Mouse (Mus musculus) liver, adult 2 months (tissue): Measurements from ENCODE around the gene Kif5c. TPM values are rescaled to one million over a fixed set of nuclear protein-coding genes. Genes with fewer than 3 reads are reported as not detected.

Experiments used
- DNase-seq: peaks from one replicate; pipeline ENCODE4 v3.0.0-alpha.2; 2011; ENCODE audit warnings: low read depth, low spot score; ENCODE audit errors: extremely low read depth
- H3K27ac ChIP-seq: fragments of 200-500 bp; replicated peaks from 2 replicates; pipeline ENCODE4 v1.5.1; 2012; ENCODE audit warnings: low read depth, mild to moderate bottlenecking, control low read depth, inconsistent platforms, low read length; ENCODE audit not compliant: insufficient read depth
- H3K27me3 ChIP-seq: fragments of 200-500 bp; 2 replicates; pipeline ENCODE4 v1.6.1; 2012; ENCODE audit warnings: mild to moderate bottlenecking, moderate library complexity, low read length, inconsistent platforms; ENCODE audit not compliant: control insufficient read depth, insufficient read depth
- H3K36me3 ChIP-seq: fragments of 200-500 bp; 2 replicates; pipeline ENCODE4 v1.6.1; 2012; ENCODE audit warnings: low read length, inconsistent platforms; ENCODE audit not compliant: control insufficient read depth, insufficient read depth
- H3K4me1 ChIP-seq: fragments of 200-500 bp; 2 replicates; pipeline ENCODE4 v1.6.1; 2011; ENCODE audit warnings: low read length; ENCODE audit not compliant: control insufficient read depth, insufficient read depth
- H3K4me3 ChIP-seq: fragments of 200-500 bp; 2 replicates; pipeline ENCODE4 v1.5.1; 2011; ENCODE audit warnings: low read depth, mild to moderate bottlenecking, control low read depth, low read length, moderate library complexity; ENCODE audit not compliant: insufficient read depth
- H3K79me2 ChIP-seq: fragments of 200-500 bp; 2 replicates; pipeline ENCODE4 v1.6.1; 2012; ENCODE audit warnings: inconsistent platforms, mild to moderate bottlenecking, low read length, moderate library complexity; ENCODE audit not compliant: control insufficient read depth, insufficient read depth
- H3K9ac ChIP-seq: fragments of 200-500 bp; 2 replicates; pipeline ENCODE4 v1.6.1; 2012; ENCODE audit warnings: low read depth, mild to moderate bottlenecking, control low read depth, inconsistent platforms, low read length
- CTCF ChIP-seq: fragments of 200-500 bp; IDR thresholded peaks from 2 replicates; pipeline ENCODE4 v1.5.1; 2011; ENCODE audit warnings: low read depth, low read length, control low read depth
- POLR2A ChIP-seq: fragments of 200-500 bp; IDR thresholded peaks from 2 replicates; pipeline ENCODE4 v1.6.1; 2011; ENCODE audit warnings: low read length, control low read depth; ENCODE audit not compliant: insufficient read depth; ENCODE audit errors: extremely low read depth
- WGBS: fragments of 180-500 bp; shearing (Covaris S2); methylation state at CpG from one replicate; pipeline ENCODE4 v1.1.7; 2018; 5-methylcytosine and 5-hydroxymethylcytosine counted together
- polyA plus RNA-seq: library from polyadenylated mRNA; depleted of rRNA; stranded (reverse); fragments of >200 nt; gene quantifications from 2 replicates; pipeline ENCODE4 v1.2.3, GENCODE M21; 2012
- total RNA-seq: library from RNA; depleted of rRNA; stranded (reverse); fragments of >200 nt; gene quantifications from 2 replicates; pipeline ENCODE4 v1.2.3, GENCODE M21; 2014

Gene Kif5c
- total and polyA plus RNA-seq, 2 experiments: under 0.01 TPM; not detected in 1

DNA sequence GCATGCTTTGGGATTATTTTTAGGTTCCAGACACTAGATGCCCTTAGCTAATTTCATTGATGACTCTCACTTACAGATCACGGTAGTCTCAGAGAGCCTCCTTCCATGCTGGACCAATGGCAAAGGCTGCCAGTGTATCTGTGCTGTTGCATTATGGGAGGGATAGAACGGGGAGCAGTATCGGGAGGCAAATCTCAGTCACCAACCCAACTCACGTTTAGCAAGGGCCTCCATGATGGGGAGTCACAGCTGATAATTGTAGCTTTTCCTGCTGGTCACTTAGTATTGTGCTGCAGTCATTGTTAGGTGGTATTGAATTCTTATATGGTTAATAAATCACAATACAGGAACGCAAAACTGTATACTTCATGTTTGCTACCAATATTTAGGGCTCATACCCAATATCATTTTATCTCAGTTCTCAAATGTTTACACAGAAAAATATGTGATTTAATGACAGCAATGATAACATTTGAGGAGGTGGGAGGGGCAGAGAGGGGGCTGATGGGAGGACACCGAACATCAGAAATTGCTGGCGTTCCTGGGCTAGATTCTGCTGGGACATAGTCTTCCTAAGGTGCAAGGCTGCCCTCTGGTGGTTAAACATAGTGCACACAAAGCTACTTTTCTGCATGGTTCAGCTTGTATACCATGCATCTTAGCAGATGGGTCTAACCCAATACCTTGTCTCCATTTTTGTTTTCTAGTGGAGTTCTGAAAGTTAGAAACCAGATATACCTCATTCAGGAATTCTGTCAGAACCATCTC, 115.1 kb downstream of the Kif5c start:
- TF ChIP-seq POLR2A (no peak), CTCF (peak; percentile 73)
- Histone ChIP-seq H3K4me1 (no peaks in the 10 kb centered on the region), H3K9ac (no peak overlapping the region), H3K36me3 (no peaks in the 10 kb centered on the region), H3K27ac (no peak overlapping the region), H3K27me3 (no peaks in the 10 kb centered on the region), H3K4me3 (peak overlapping the region; percentile 20; the same call in 1 of the 2 replicates), H3K79me2 (no peaks in the 10 kb centered on the region)
- WGBS: 46% methylated on average over 7 of the region's 7 CpGs
- DNase-seq: peak; percentile 62

DNA sequence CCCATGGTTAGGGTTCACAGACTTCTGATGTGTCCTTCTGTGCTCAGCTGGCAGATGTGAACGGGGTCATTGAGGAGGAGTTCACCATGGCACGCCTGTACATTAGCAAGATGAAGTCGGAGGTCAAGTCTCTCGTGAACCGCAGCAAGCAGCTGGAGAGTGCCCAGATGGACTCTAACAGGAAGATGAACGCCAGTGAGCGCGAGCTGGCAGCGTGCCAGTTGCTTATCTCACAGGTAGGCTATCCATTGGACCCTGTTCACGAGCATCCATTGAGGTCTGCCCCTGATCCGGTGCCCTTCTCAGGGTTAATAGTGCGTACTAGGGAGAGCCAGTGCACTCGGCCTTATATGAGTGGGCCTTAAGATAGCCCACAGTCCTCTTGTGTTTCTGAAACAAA, 116.3 kb downstream of the Kif5c start:
- WGBS: 42% methylated on average over 13 of the region's 13 CpGs
- Histone ChIP-seq H3K36me3 (no peaks in the 10 kb centered on the region), H3K9ac (no peak overlapping the region), H3K27ac (no peak overlapping the region), H3K4me1 (no peaks in the 10 kb centered on the region), H3K79me2 (no peaks in the 10 kb centered on the region), H3K4me3 (no peak overlapping the region), H3K27me3 (no peaks in the 10 kb centered on the region)
- DNase-seq: no peak
- TF ChIP-seq POLR2A: no peak
- no peak for TF ChIP-seq CTCF

DNA sequence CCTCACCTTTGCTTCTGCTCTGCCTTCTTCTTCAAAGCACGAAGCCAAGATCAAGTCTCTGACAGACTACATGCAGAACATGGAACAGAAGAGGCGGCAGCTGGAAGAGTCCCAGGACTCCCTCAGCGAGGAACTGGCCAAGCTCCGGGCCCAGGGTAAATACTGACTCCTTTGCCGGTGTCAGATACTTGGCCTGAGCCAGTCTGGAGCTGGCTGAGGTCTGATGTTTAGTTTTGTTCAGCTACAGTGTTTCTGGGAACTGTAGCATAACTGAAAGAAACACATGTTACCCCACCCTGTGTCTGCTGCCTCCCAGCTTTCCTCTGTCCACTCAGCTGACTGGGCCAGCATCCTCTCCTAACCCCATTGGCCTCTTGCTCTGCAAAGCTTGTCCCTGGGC, 119.9 kb downstream of the Kif5c start:
- WGBS: 68% methylated on average over 5 of the region's 5 CpGs
- H3K4me1 ChIP-seq: no peaks in the 10 kb centered on the region
- TF ChIP-seq CTCF: no peak
- no peak for TF ChIP-seq POLR2A
- H3K79me2 ChIP-seq: no peaks in the 10 kb centered on the region
- DNase-seq: no peak
- H3K36me3 ChIP-seq: no peaks in the 10 kb centered on the region
- H3K9ac ChIP-seq: no peak overlapping the region
- no peak overlapping the region for H3K27ac ChIP-seq
- no peaks in the 10 kb centered on the region for H3K27me3 ChIP-seq
- H3K4me3 ChIP-seq: no peak overlapping the region

DNA sequence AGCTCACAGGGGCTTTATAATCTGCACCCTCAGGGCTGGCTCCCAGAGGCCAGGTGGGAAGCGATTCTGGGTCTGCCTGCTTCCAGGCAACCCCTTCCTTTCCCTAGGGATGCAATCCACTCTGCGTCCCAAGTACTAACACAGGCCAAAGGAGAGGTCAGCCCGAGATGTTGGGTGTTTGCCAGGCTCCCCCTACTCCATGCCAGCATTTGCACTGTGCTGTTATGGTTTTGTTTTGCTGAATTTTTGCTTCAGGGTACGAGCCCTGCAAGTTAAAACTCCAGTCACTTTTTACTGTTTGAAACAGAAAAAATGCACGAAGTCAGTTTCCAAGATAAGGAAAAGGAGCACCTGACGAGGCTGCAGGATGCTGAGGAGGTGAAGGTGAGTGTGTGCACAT, 121.9 kb downstream of the Kif5c start:
- H3K9ac ChIP-seq: no peak overlapping the region
- H3K79me2 ChIP-seq: no peaks in the 10 kb centered on the region
- no peaks in the 10 kb centered on the region for H3K36me3 ChIP-seq
- H3K4me1 ChIP-seq: no peaks in the 10 kb centered on the region
- no peak for TF ChIP-seq CTCF
- no peak for TF ChIP-seq POLR2A
- no peak for DNase-seq
- H3K27me3 ChIP-seq: no peaks in the 10 kb centered on the region
- no peak overlapping the region for H3K27ac ChIP-seq
- H3K4me3 ChIP-seq: no peak overlapping the region
- 58% methylated on average over 6 of the region's 6 CpGs for WGBS

DNA sequence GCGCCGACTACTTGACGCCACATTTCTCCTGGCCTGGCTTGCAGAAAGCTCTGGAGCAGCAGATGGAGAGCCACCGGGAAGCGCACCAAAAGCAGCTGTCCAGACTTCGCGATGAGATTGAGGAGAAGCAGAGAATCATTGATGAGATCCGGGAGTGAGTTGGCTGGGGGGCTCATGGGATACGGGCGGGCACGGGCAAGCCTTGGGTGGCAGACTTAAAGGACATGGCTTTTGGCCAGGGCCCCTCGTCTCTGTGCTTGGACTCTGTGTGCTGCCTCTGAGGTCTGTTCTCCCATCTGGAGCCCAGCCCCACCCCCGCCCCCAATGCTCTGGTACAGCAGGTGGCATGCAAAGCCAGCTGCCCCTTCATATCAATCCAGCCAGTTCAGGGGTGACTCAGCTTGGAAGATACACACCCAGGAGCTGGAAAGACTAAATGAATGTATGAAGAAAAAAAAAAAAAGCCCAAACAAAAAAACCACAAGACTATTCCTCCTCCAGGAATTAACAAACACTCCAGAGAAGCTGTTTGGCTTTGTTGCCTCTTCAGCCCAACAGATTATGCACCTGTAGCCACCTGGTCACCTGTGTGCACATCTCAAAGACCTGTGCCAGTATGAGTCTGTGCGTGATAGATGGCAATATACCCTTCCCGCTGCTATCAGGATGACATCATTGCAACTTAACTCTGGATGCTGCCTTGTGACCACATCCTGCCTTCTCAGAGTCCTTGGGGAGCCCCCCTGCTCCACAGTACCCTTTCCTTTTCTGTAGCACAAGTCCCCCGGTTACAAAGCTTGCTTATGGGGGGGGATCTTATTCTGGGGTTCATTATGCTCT, 123.0 kb downstream of the Kif5c start:
- Histone ChIP-seq H3K27ac (no peak overlapping the region), H3K4me1 (no peaks in the 10 kb centered on the region), H3K27me3 (no peaks in the 10 kb centered on the region), H3K36me3 (no peaks in the 10 kb centered on the region), H3K9ac (no peak overlapping the region), H3K79me2 (no peaks in the 10 kb centered on the region), H3K4me3 (no peak overlapping the region)
- DNase-seq: no peak
- 82% methylated on average over 16 of the region's 16 CpGs for WGBS
- TF ChIP-seq POLR2A: no peak
- TF ChIP-seq CTCF: no peak

DNA sequence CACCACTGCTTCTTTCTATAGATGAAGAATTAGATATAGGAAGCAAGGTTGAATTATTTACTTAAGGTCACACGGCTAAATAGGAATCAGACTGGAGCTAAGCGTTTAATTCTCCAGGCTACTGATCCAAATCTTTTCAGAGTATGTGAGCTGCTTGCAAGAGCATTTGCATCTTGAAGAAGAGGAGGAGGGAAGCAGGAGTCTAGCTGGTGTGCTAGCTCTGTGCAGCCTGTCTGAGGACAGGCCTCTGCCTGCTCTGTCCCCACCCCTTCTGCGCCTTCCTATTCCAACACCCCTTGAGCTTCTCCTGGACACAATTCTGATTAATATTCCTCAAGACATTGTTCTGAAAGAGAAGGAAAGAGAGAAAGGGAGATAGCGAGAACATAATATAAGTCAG, 123.8 kb downstream of the Kif5c start:
- TF ChIP-seq CTCF: no peak
- Histone ChIP-seq H3K9ac (no peak overlapping the region), H3K4me3 (no peak overlapping the region), H3K27me3 (no peaks in the 10 kb centered on the region), H3K27ac (no peak overlapping the region), H3K36me3 (no peaks in the 10 kb centered on the region), H3K4me1 (no peaks in the 10 kb centered on the region), H3K79me2 (no peaks in the 10 kb centered on the region)
- DNase-seq: no peak
- WGBS: 79% methylated on average over 4 of the region's 4 CpGs
